Mouse (Mus musculus): ENCODE data around the gene Tspan13.

DNA sequence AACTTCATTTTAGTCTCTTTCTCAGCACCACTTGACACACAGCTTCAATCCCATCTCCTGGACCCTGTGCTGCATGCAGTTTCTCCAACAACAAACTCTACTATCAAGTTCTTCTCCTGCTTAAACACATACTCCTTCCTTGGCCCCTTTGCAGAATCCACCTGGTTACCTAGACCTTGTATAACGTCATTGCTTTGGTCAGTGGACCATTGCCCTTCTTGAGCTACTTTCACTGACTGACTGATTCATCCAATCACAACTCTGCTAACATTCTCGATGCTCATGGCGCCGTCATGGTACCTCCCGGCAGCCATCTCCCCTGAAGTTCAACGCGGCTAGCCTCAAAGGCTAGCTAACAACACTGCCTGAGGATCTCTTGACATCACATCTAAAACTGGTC lies 6.2 kb downstream of the Tspan13 start:
- TF ChIP-seq POLR2A (IDR thresholded peaks at IDR 0.05; ENCODE audit: low read depth, low read length), result no peak
- TF ChIP-seq CTCF (conservative IDR thresholded peaks at IDR 0.05; ENCODE audit: insufficient read depth, insufficient read length, low read depth, low read length), result no peak
